Mouse (Mus musculus) lung, postnatal 36 days (tissue): ENCODE results near the gene Gna11.

Experiments
- DNase-seq: peaks from one replicate; pipeline ENCODE4 v3.0.0; 2022; ENCODE audit warnings: mixed read lengths

Gna11 gene

DNA sequence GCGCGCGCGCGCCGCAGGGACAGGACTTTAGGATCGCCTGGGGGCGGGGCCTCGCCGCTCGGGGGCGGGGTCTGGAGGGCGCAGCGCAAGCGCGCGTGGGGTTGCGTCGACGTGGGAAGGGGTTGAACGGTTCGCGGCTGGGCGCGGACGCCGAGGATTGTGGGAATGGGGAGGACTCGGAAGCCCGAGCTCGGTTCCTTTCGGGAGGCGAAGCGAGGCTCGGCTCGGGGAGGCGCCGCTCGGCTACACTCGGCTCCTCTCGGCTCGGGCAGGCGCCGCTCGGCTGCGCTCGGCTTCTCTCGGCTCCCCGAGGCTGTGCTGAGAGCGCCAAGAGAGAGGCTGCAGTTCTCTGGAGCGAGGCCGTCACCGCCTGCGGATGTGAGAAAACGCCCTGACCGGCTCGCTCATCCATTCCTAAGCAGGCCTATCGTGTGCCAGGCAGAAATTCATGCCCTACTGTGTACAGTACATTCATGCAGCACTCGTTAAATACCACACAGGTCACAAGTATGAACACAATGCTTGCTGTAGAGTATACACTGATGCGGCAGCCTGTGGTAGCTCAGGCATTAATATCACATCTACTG, at the start of gene Gna11:
TSS of gene Gna11 (minus strand) at position 30 of the 587 bp plus-strand sequence.
- DNase-seq: peak; percentile 99

DNA sequence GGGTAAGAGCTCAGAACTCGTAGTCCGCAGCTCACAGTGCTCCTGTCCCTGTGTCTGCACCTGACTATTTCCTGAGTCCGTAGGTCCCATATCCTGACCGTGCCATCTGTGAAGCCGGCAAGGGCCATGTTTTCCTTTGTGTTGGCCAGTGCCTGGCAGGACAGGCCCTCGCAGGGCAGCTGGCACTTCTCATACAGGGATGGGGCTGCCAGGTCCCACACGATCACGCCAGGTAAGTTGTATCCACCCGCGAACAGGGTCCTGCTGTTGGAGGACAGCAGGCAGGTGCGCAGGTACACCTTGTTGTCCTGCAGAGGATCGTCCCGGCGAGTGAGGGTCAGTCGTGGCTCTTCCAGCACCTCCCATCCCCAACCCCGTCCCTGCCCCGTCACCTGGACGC, 48.9 kb upstream of the Gna11 start:
- no peak for DNase-seq

DNA sequence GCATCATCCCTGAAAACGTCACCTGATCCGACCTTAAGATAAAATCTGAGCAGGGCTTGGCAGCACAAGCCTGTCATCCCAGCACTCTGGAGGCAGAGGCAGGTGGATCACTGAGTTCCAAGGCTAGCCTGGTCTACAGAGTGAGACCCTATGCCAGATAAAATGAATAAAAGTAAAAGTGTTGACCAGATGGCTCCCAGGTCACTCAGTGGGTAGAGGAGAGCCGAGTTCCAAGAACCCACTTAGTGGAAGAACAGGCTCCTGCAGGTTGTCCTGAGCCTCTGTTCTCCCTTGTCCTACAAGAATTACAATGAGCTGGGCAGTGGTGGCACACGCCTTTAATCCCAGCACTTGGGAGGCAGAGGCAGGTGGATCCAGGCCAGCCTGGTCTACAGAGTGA, 48.2 kb upstream of the Gna11 start:
- DNase-seq: no peak

DNA sequence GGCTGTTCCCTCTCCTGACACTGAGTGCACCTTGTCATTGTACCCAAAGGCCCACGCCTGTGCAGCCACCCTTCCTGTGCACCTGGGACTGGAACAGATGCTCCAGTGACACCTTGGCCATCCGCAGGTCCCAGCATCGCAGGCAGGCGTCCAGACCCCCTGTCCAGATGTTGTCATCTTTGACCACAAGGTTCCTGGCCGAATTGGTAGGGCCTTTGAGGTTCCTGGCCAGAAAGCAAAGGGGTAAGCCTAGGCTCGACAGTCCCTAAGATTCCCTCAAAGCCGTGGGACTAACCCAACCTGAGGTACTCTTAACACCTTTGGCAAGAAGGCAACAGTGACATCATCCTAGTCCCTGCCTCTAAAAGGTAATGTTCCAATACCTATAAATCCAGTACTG, 47.6 kb upstream of the Gna11 start:
- no peak for DNase-seq

DNA sequence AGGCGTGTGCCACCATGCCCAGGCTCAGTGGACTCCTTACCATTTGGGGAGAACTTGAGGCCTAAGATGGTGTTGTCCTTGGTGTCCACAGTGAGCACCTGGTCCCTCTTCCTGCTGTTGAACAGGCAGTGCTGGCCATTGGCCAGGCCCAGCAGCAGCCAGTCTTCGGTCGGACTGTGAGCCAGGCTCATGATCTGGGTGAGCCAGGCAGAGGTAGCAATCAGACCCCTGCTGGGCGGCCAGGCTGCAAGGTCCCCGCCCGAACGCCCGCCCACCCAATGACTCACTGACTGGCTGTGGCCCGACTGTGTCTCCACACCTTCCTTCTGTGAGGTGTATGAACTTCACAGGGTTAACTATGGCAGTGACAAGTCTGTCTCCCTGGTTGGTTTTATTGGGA, 46.9 kb upstream of the Gna11 start:
- no peak for DNase-seq

DNA sequence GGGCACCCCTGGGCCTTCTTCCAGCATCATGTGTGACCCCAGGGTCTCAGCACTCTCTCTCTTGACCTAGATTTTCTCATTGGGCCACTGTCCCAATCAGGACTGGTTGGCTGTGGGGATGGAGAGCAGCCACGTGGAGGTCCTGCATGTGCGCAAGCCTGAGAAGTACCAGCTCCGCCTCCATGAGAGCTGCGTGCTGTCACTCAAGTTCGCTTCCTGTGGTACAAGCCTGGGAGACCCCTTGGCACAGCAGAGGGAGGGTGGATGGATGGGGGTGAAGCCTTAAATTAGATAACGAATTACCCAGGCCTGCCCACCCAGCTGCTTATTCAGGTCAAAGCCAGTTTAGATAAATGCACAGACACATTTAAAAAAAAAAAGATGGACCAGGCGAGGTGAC, 43.7 kb upstream of the Gna11 start:
- DNase-seq: no peak

DNA sequence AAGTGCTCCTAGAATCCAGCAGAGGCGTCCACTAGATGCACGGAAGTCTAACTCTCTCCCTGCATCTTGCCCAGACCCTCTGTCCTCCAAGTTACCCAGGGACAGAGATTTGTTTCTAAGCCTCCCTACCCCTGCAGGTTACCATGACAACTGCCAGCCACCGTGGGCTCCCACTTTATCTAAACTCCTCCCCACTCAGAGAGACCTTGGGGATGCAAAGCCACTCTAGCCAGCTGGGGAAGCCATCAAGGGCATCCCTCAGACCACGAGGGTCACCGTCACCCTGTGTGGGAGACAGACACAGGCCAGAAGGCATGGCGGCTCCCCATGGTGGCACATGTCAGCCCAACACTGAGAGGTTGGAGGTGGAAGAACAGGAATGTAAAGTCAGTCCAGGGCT, 38.4 kb upstream of the Gna11 start:
- DNase-seq: no peak

DNA sequence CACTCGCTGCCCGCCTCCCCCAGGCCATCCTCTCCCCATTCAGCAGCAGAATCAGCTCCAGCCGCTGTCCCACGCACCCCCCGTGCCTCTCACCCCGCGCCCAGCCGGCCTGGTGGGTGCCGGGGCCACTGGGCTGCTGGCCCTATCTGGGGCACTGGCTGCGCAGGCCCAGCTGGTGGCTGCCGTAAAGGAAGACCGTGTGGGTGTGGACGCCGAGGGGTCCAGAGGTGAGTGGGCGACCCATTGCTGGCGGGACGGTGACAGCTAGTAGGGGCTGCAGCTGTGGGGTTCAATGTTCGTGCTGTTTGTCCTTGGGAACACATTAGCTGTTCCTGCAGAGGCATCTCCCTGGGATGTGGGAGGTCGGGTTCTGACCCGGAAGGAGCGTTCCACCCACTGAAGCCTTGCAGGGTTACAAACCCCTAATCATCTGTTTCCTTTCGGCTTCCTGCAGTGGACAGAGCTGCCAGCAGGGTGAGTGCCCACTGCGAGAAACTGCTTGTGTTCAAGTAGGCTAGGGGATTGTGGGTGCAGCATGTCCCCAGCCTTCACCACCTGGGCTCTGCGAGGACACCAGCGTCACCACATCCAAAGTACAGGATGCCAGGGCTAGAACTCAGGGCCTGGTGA, 35.6 kb upstream of the Gna11 start:
- DNase-seq: no peak

DNA sequence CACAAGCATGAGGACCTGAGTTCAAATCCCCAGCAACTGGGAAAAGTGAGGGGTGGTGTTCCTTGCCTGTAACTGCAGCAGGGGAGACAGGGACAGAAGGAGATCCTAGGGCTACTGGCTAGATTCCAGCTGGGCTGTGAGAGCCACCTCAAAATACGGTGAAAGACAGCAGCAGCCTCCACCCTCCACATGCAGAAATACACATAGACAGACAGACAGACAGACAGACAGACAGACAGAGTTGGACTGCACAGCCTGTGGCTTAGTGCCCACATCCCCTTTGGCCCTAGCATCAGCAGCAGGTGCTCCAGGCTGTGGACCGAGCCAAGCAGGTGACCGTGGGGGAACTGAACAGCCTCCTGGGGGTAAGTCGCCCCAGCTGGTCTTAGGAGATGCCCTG, 35.0 kb upstream of the Gna11 start:
- DNase-seq: no peak

DNA sequence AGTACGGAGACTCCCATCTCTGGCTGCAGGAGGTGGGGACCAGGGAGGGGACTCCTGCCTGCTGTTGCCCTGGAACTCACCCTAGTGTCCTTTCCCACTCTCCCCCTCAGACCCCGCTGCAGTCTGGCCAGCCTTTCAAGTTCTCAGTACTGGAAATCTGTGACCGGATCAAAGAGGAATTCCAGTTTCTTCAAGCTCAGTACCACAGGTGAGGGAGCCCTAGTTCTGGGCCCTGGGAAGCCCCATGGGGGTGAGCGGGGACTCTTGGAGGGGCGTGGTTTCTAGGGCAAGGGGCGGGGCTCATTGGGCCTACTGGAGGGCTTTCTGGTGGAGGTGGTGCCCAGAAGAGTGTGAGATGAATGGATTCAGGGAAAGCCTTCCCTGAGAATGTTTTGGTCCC, 30.7 kb upstream of the Gna11 start:
- DNase-seq: no peak

DNA sequence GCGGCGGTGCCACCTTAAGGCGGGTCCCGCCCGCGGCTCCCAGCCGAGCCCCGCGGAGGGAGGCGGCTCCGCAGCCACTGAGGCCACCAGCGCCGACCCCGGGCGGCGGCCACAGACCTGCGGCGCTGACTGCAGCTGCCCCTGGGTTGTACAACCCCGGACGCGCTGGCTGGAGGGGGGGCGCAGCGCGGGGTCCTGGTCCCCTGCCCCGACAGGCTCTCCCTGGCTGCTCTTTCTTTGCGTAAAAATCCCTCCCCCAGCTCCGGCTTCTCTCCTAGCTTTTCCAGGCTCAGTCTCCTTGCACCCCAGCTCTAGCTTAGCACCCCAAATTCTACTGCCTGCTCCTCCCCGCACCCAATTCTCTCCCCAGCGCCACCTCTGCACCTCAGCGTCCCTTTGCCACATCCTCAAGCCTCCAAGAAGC, 30.2 kb upstream of the Gna11 start:
- no peak for DNase-seq

DNA sequence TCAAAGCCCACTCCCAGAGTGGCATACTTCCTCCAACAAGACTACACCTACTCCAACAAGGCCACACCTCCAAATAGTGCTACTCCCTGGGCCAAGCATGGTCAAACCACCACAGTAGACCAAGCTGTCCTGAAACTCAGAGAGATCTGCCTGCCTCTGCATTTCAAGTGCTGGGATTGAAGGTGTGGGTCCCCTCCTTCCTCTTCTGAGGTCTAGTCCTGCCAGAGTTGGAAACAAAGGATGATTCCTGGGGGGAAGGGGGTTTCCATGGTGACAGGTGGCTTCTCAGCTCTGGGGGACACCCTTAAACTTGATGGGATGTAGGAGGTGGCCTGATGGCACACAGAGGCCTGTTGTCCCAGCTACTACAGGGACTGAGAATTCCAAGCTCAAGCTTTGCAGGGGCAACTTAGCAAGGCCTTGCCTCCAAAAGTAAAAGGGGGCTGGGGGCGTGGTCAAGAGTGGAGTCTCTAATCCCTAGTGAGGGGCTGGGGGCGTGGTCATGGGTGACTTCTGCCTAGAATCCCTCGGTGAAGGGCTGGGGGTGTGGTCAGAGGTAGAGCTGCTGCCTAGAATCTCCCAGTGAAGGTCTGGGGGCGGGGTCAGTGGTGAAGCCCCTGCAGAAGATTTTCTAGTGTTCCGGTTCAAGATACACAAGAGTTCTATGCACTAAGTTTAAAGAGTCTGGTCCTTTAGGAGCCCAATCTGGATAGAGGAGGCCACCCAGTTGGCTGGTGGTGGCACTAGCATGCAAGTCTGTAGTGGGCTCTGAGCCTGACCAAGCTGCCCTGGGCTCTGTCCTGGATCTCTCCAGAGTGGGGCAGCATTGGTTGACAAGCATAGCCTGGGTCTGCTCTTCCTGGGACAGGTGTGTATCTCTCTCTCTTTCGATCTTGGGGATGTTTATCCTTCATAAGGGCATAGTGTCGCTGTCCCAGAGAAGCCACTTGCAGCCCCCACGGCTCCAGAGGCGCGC, 29.4 kb upstream of the Gna11 start, which contains the start of gene Tle2:
TSS of gene Tle2 (plus strand) at position 481 of the 976 bp plus-strand sequence.
- DNase-seq: no peak

DNA sequence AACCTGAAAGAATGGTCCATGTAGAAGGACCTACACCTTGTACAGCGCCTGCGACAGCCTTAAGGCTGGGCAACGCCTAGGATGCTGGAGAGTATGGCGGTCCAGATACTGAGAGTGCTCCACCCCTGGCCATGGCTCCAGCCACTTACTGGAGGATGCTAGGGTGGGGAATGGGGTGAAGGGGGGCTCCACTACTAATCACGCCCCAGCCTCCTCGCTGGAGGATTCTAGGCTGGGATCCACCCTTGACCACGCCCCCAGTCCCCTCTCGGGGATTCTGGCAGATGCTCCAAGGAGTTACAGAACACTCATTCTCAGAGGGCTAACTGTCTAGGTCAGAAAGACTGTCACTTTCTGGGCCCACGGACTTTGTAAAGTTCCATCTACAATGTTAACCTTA, 28.0 kb upstream of the Gna11 start:
- DNase-seq: no peak

DNA sequence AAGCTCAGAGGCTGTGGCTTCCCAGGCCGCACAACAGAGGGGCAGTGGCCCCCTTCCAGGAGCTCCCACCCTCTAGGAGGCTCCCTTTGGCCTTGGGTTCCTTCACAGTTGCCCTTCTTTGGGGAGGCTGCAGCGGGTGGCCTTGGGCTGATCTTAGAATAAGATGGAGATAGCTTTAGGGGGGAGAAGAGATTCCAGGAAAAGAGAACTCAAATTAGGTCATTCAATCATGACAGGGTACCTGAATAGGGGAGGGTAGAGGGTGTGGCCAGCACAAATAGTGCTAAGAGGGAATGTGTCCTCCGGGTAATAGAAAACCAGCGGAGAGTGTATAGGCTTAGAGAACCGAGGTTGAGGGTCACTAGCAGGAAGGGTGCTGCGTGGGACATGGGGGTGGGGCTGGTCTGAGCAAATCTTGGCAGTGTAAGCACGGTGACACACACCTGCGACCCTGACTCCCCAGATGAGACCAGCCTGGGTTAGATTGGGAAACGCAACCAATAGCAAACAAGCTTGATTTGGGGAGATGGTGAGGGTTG, 27.2 kb upstream of the Gna11 start:
- DNase-seq: no peak

DNA sequence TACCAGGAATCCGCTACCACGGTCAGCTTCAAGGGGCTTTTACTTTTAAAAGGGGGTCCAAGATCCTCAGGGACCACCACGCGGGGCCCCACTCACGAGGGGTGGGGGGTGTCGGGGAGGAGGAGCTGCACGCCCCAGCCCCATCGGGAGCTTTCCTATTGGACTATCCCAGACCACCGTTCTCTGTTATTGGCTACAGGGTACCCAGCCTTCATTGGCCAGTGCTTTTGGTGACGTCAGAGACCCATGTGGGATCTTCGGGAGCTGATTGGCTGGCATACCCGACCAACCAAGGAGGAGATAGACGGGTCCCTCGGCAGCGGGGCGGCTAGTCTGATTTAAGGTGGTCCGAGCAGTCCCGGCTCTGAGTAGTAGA, 26.5 kb upstream of the Gna11 start:
- DNase-seq: peak; percentile 100

DNA sequence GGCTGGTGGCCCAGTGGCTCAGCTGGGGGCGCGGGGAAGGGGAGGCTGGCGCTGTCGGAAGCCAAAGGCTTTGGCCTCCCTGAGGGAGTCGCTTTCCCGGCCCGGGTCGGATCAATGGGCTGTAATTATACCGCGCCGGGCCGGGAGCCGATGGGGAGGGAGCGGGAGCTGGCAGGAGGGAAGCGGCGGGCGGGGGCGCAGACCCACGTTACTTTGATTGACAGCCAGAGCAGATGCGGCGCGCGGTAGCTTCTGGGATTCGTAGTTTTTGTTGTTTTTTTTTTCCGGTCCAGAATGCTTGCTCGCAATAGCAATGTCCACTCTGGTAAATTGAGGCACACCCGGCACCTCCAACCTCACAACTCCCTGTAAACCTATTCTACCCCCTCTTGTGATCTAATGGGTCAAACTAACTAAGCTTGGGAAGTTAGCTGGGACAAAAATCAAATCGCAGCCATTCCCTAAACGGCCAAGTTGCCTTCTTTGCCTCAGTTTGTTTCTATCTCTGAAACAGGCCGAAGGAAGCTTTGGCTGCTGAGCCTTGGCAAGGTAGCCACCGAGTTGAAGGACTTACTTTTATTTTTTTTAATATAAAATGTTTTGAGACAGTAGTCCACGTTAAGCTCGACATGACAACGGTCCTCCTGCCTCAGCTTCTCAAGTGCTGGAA, 26.0 kb upstream of the Gna11 start:
- peak; percentile 97 for DNase-seq

DNA sequence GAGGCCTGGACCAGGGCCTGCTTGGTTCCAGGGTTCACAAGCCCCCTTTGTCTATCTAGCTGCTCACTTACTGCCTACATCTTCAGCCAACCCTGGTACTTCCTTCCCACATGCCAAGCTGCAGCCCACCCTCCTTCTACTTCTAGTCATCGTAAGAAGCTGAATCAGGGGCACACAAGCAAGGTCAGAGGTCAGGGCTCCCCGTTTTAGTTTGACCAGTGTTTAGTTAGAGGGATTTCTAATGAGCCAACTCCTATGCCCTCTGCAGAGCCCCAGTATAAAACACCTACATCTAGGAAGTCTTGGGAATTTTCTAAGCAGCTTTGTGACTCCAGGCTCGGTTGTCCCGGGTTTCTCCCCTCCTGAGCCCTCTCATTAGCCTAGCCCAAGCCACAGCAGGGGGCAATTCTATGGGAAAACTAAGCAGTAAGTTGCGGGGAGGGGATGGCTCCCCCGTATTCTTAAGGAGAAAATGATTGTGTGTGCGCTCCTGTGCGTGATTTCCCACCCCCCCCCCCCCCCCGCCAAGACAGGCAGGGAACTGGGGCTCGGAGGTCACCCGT, 25.3 kb upstream of the Gna11 start:
- DNase-seq: no peak

DNA sequence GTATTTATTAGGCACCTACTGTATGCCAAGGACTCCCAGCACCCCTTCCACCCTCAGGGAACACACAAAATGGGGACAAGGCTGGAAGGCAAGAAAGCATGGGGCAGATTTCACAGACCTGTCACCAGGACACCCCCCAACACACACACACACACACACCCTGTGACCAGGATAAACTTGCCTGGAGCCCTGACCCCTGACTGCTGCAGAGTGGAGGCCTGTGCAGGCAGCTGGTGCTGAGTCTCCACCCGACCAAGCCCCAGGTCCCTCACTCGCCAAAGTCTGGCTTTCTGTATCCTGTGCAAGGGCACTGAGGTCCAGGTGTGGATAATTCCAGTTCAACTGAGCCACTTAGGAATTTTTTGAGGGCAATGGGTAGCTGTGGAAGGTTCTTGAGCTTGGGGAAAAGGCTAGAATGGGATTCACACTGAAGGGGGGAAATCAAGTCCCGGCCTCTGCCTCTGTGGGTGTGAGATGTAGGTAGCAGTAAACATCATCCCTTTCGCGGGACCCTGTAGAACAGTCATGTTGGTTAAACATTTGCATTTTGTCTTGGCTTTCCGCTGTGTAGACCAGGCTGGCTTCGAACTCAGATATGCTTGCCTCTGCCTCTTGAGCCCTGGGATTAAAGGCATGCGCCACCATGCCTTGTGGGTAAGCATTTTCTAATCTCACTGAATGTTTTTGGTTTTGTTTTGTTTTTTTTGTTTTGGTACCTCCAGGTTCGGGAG, 24.7 kb upstream of the Gna11 start:
- DNase-seq: no peak

DNA sequence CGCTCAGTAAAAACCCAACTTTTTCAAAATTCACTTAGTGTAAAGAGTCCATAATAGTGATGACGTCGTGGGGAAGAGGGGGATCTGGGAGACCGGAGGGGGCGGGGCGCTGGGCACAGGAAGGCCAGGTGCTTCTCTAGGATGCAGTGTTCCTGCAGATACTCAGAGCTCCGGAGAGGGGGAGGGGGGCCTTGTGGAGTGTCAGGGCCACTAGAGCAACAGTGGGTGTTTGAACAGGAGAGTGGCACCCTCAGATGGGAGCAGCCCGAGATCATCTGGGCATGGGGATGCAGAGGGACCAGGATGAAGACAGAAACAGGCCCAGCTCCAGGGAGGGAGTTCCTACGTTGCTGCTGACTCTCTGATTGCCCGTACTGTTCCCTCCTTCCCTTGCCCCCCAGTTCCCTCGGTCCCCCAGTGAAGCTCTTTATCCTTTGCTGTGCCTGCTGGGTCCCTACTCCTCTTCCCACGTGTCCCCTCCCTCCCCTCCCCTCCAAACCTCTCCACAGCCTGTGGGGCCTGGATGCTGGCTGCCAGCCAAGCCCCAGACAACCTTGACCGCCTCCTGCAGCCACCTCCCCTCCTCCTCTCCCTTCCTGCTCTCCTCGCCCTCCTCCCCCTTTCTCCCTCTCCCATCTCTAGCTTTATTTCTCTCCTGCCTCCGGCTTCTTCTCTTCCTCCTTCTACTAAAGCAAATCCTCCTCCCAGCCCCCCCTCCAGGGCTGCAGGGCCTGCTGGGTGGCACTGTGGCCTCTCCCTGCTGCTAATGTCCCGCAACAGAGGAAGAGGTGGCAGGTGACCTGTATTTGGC, 23.6 kb upstream of the Gna11 start:
- DNase-seq: peak; percentile 52

DNA sequence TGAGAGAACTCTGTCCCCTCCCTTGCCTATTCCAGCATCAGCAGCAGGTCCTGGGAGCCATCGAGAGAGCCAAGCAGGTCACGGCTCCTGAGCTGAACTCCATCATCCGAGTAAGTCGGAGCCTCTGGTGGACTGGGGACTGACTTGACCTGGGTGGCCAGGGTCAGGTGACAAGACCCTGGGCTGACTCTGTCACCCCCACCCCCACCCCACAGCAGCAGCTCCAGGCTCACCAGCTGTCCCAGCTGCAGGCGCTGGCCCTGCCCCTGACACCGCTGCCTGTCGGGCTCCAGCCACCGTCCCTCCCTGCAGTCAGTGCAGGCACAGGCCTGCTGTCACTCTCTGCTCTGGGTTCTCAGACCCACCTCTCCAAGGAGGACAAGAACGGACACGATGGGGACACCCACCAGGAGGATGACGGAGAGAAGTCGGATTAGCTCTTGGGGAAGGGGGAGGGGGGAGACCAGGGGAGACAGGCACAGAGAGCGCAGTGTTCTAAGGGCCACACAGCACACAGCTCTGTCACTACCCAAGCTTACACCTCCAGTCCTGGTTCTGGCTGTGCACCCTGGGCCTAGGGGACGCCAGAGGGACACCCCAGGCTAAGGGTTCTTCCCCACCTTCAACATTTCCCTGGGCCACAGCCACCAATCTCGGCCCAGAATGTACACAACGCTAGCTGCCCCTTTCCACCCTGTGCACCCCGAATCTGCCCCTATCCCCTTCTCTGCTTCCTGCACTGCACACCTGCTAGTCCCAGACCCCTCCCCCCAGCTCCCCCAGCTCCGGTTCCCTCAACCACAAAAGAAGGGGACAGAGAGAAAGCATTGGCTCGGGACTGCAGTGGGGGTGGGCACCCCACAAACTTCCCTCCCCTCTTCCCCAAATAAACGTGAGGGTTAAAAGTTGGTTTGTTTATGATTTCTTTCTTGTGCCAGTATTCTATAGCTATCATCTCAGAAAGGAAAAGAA, 20.6 kb upstream of the Gna11 start:
- DNase-seq: no peak
